In the genomic region with DNA sequence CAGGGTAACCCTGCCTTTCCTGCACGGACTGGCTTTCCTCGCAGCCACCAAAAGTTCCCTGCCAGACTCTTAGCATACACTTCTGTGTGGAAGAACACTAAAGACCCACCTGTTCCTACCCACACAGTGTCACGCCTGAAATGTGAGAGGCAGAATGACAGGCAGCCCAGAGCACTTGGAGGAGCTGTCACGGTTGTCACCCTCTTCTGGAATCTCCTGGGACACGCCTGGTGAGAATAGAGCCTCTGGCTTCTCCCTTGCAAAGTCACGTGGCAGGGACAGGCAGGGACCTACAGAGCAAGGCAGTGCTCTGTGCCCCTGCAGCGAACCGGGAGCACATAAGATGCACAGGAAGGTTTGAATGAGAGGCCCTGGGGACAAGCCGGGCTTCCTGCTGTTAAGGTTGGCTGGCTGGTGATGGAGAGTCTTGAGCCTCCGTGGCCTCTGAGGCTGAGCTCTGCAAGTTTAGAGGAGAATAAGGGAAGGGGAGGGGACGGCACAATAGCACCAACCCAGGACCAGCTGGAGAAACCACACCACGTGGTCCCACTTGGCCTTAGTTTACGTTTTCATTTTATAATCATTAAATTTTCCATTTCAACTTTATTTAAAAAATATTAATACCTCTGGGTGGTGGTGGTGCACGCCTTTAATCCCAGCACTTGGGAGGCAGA, we compare ENCODE assay signal across 9 mouse cellular contexts. TPM values are rescaled to one million over a fixed set of nuclear protein-coding genes. Genes with fewer than 3 reads are reported as not detected.
A peak's percentile ranks its signal among the peaks of the same experiment; 100 is the strongest.
DNase-seq lines count a peak whose midpoint lies in the region; ATAC-seq lines count a peak whose summit lies in the region.
"Had no signal": no experiment of that assay in that cellular context is flagged by ENCODE, and none has a peak within 500 bp of the region (broad histone marks: within the 10 kb centered on the region; RNA-seq: fewer than 3 reads in every experiment).

No protein-coding gene starts in this region.

- peaks cover 13% of the 10 kb centered on the region for H3K4me1 ChIP-seq in kidney, embryonic 16.5 days (ENCODE audit: insufficient read depth, low read length)
- H3K4me1 ChIP-seq in embryonic facial prominence, embryonic 13.5 days: peaks cover 8% of the 10 kb centered on the region
- H3K4me1 ChIP-seq in hindbrain, embryonic 11.5 days (replicated peaks; ENCODE audit: control insufficient read depth, insufficient read depth, low read length): no peaks in the 10 kb centered on the region
- H3K4me1 ChIP-seq in midbrain, embryonic 14.5 days (ENCODE audit: control insufficient read depth, insufficient read depth, low read length): peaks cover 5% of the 10 kb centered on the region; the same call in 1 of the 2 replicates

- H3K9ac ChIP-seq in kidney, embryonic 16.5 days (replicated peaks; ENCODE audit: low read length): 0 out of 2 replicates have a peak overlapping the region, but pooled peaks have one; percentile 23
- H3K9ac ChIP-seq in embryonic facial prominence, embryonic 13.5 days: no peak overlapping the region
- H3K9ac ChIP-seq in hindbrain, embryonic 11.5 days (ENCODE audit: low read depth, low read length): no peak overlapping the region
- H3K9ac ChIP-seq in midbrain, embryonic 14.5 days (replicated peaks; ENCODE audit: low read length): no peak overlapping the region

- H3K4me3 ChIP-seq in kidney, embryonic 16.5 days (ENCODE audit: low read length): no peak overlapping the region
- H3K4me3 ChIP-seq in embryonic facial prominence, embryonic 13.5 days: no peak overlapping the region
- H3K4me3 ChIP-seq in hindbrain, embryonic 11.5 days (ENCODE audit: low read depth, low read length): no peak overlapping the region
- no peak overlapping the region for H3K4me3 ChIP-seq in midbrain, embryonic 14.5 days (replicated peaks; ENCODE audit: low read depth, low read length)

- no peaks in the 10 kb centered on the region for H3K27me3 ChIP-seq in kidney, embryonic 16.5 days (ENCODE audit: insufficient read depth, low read length)
- no peaks in the 10 kb centered on the region for H3K27me3 ChIP-seq in embryonic facial prominence, embryonic 13.5 days
- H3K27me3 ChIP-seq in hindbrain, embryonic 11.5 days (ENCODE audit: control insufficient read depth, insufficient read depth, low read length): no peaks in the 10 kb centered on the region
- H3K27me3 ChIP-seq in midbrain, embryonic 14.5 days (ENCODE audit: control insufficient read depth, insufficient read depth, low read length): no peaks in the 10 kb centered on the region

- H3K4me2 ChIP-seq in kidney, embryonic 16.5 days (replicated peaks; ENCODE audit: low read depth, low read length): peak overlapping the region; percentile 17
- peak overlapping the region; percentile 11 for H3K4me2 ChIP-seq in embryonic facial prominence, embryonic 13.5 days
- H3K4me2 ChIP-seq in hindbrain, embryonic 11.5 days (replicated peaks; ENCODE audit: low read depth, low read length): no peak overlapping the region
- peak overlapping the region; percentile 15; the same call in 1 of the 2 replicates for H3K4me2 ChIP-seq in midbrain, embryonic 14.5 days (ENCODE audit: low read length)

- no peak for DNase-seq in kidney, adult 18-20 months
- no peak for DNase-seq in hindbrain, embryonic 11.5 days (ENCODE audit: low spot score)
- DNase-seq in midbrain, embryonic 14.5 days: peak; percentile 56
- no peak for DNase-seq in thymus, postnatal 4 days
- no peak for DNase-seq in ovary, postnatal 10 days (ENCODE audit: low spot score)
- DNase-seq in gastrocnemius, postnatal 10 days: no peak
- DNase-seq: adrenal gland, postnatal 25 days had no signal

- H3K9me3 ChIP-seq in kidney, embryonic 16.5 days (ENCODE audit: low read length): no peaks in the 10 kb centered on the region
- H3K9me3 ChIP-seq in embryonic facial prominence, embryonic 13.5 days: no peaks in the 10 kb centered on the region
- H3K9me3 ChIP-seq in hindbrain, embryonic 11.5 days (ENCODE audit: control insufficient read depth, low read length): no peaks in the 10 kb centered on the region
- H3K9me3 ChIP-seq in midbrain, embryonic 14.5 days (ENCODE audit: control insufficient read depth, low read length): no peaks in the 10 kb centered on the region

- 22% methylated on average over 14 of the region's 14 CpGs for WGBS in kidney, embryonic 16.5 days
- 18% methylated on average over 14 of the region's 14 CpGs for WGBS in embryonic facial prominence, embryonic 13.5 days
- 23% methylated on average over 14 of the region's 14 CpGs for WGBS in hindbrain, embryonic 11.5 days
- 17% methylated on average over 14 of the region's 14 CpGs for WGBS in midbrain, embryonic 14.5 days

- peak; percentile 81 for ATAC-seq in kidney, embryonic 16.5 days (ENCODE audit: low FRiP score, low TSS enrichment)
- no peak for ATAC-seq in embryonic facial prominence, embryonic 13.5 days (ENCODE audit: insufficient number of reproducible peaks, insufficient read depth, low FRiP score, low TSS enrichment, low read depth)
- peak; percentile 71 for ATAC-seq in hindbrain, embryonic 11.5 days (ENCODE audit: low FRiP score)
- ATAC-seq in midbrain, embryonic 14.5 days (ENCODE audit: low FRiP score, low TSS enrichment): peak; percentile 64

- peaks cover 6% of the 10 kb centered on the region; the same call in 1 of the 2 replicates for H3K36me3 ChIP-seq in kidney, embryonic 16.5 days (ENCODE audit: insufficient read depth, low read length)
- peaks cover 13% of the 10 kb centered on the region for H3K36me3 ChIP-seq in embryonic facial prominence, embryonic 13.5 days
- no peaks in the 10 kb centered on the region for H3K36me3 ChIP-seq in hindbrain, embryonic 11.5 days (ENCODE audit: control insufficient read depth, insufficient read depth, low read length)
- H3K36me3 ChIP-seq in midbrain, embryonic 14.5 days (ENCODE audit: control insufficient read depth, insufficient read depth, low read length): peaks cover 7% of the 10 kb centered on the region; the same call in 1 of the 2 replicates

- no peak overlapping the region for H3K27ac ChIP-seq in kidney, embryonic 16.5 days (ENCODE audit: low read length)
- no peak overlapping the region for H3K27ac ChIP-seq in embryonic facial prominence, embryonic 13.5 days
- H3K27ac ChIP-seq in hindbrain, embryonic 11.5 days (ENCODE audit: low read depth, low read length): no peak overlapping the region
- no peak overlapping the region for H3K27ac ChIP-seq in midbrain, embryonic 14.5 days (replicated peaks; ENCODE audit: low read depth, low read length)

RNA-seq across cellular contexts. Expression of a gene that starts 36.9 kb away (rescaled TPM):
- 2.5 and 2.7 TPM in 2 replicates for polyA plus RNA-seq in kidney, embryonic 16.5 days (2015; fragmentation: Nextera tagmentation; extraction: Ambion mirVana)
- 2.8 and 4.5 TPM in 2 replicates for polyA plus RNA-seq in embryonic facial prominence, embryonic 13.5 days (2015; fragmentation: Nextera tagmentation; extraction: Ambion mirVana)
- polyA plus RNA-seq in hindbrain, embryonic 11.5 days (2014; fragmentation: Nextera tagmentation; extraction: Ambion mirVana): 6.8 and 7.1 TPM in 2 replicates
- 4.5 and 5.4 TPM in 2 replicates for polyA plus RNA-seq in midbrain, embryonic 14.5 days (2014; fragmentation: Nextera tagmentation; extraction: Ambion mirVana)
- under 1 TPM; 0.49 to 0.54 TPM for total RNA-seq in gastrocnemius, postnatal 10 days (2021)
